Mouse (Mus musculus): ENCODE measurements around the gene Thtpa. TPM values are rescaled to one million over a fixed set of nuclear protein-coding genes. Genes with fewer than 3 reads are reported as not detected.
A peak's percentile ranks its signal among the peaks of the same experiment; 100 is the strongest.

Thtpa gene
- polyA plus RNA-seq, 1 experiment from 2014 or later = 30.4 TPM

GRCm38 (mm10) chr14:55118852-55119251 is 24.3 kb downstream of the Thtpa start:
- DNase-seq (ENCODE audit: low spot score) (no peak), ATAC-seq (ENCODE audit: low FRiP score) (no peak)
- peaks cover under 1% of the 10 kb centered on the region; the same call in 1 of the 2 replicates for H3K36me3 ChIP-seq (replicated peaks; ENCODE audit: control insufficient read depth, insufficient read depth)
- H3K4me1 ChIP-seq (replicated peaks; ENCODE audit: control insufficient read depth, insufficient read depth, low read length) = peaks cover 33% of the 10 kb centered on the region
- 78% methylated on average over 4 of the region's 4 CpGs for WGBS
- no peak overlapping the region for H3K27ac ChIP-seq
- no peak overlapping the region for H3K4me2 ChIP-seq (replicated peaks)
- H3K4me3 ChIP-seq (replicated peaks; ENCODE audit: low read length) = no peak overlapping the region
- no peaks in the 10 kb centered on the region for H3K9me3 ChIP-seq (ENCODE audit: control insufficient read depth, low read length)
- H3K9ac ChIP-seq = no peak overlapping the region
- H3K27me3 ChIP-seq (ENCODE audit: control insufficient read depth, insufficient read depth, low read length) = 0 out of 2 replicates have a peak, but pooled peaks cover 3% of the 10 kb centered on the region

GRCm38 (mm10) chr14:55119421-55120134 is 25.0 kb downstream of the Thtpa start:
- H3K27me3 ChIP-seq (ENCODE audit: control insufficient read depth, insufficient read depth, low read length) = no peaks in the 10 kb centered on the region
- DNase-seq (ENCODE audit: low spot score) (no peak), ATAC-seq (ENCODE audit: low FRiP score) (no peak)
- H3K9me3 ChIP-seq (ENCODE audit: control insufficient read depth, low read length) = no peaks in the 10 kb centered on the region
- peaks cover 26% of the 10 kb centered on the region for H3K4me1 ChIP-seq (replicated peaks; ENCODE audit: control insufficient read depth, insufficient read depth, low read length)
- no peak overlapping the region for H3K4me3 ChIP-seq (replicated peaks; ENCODE audit: low read length)
- no peaks in the 10 kb centered on the region for H3K36me3 ChIP-seq (replicated peaks; ENCODE audit: control insufficient read depth, insufficient read depth)
- H3K27ac ChIP-seq = no peak overlapping the region
- H3K4me2 ChIP-seq (replicated peaks) = no peak overlapping the region
- no peak overlapping the region for H3K9ac ChIP-seq
- 69% methylated on average over 4 of the region's 4 CpGs for WGBS

GRCm38 (mm10) chr14:55121947-55122346 is 27.4 kb downstream of the Thtpa start:
- Histone ChIP-seq H3K9me3 (ENCODE audit: control insufficient read depth, low read length) (no peaks in the 10 kb centered on the region), H3K36me3 (replicated peaks; ENCODE audit: control insufficient read depth, insufficient read depth) (no peaks in the 10 kb centered on the region), H3K4me1 (replicated peaks; ENCODE audit: control insufficient read depth, insufficient read depth, low read length) (peaks cover 21% of the 10 kb centered on the region), H3K4me2 (replicated peaks) (peak overlapping the region; percentile 39), H3K9ac (peak overlapping the region; percentile 50), H3K27ac (peak overlapping the region; percentile 85), H3K27me3 (ENCODE audit: control insufficient read depth, insufficient read depth, low read length) (no peaks in the 10 kb centered on the region), H3K4me3 (replicated peaks; ENCODE audit: low read length) (no peak overlapping the region)
- WGBS = 10% methylated on average over 5 of the region's 5 CpGs
- ATAC-seq (ENCODE audit: low FRiP score) (peak; percentile 85), DNase-seq (ENCODE audit: low spot score) (peak; percentile 82)

GRCm38 (mm10) chr14:55122359-55122758 is 27.8 kb downstream of the Thtpa start:
- H3K4me1 ChIP-seq (replicated peaks; ENCODE audit: control insufficient read depth, insufficient read depth, low read length) = peaks cover 17% of the 10 kb centered on the region
- no peaks in the 10 kb centered on the region for H3K9me3 ChIP-seq (ENCODE audit: control insufficient read depth, low read length)
- H3K27ac ChIP-seq = peak overlapping the region; percentile 85
- H3K9ac ChIP-seq = peak overlapping the region; percentile 50
- peak overlapping the region; percentile 39 for H3K4me2 ChIP-seq (replicated peaks)
- ATAC-seq (ENCODE audit: low FRiP score) (peak; percentile 12; the same call in 1 of the 2 replicates), DNase-seq (ENCODE audit: low spot score) (peak; percentile 40)
- no peaks in the 10 kb centered on the region for H3K36me3 ChIP-seq (replicated peaks; ENCODE audit: control insufficient read depth, insufficient read depth)
- no peak overlapping the region for H3K4me3 ChIP-seq (replicated peaks; ENCODE audit: low read length)
- WGBS = 20% methylated on average over 8 of the region's 8 CpGs
- H3K27me3 ChIP-seq (ENCODE audit: control insufficient read depth, insufficient read depth, low read length) = no peaks in the 10 kb centered on the region

DNA sequence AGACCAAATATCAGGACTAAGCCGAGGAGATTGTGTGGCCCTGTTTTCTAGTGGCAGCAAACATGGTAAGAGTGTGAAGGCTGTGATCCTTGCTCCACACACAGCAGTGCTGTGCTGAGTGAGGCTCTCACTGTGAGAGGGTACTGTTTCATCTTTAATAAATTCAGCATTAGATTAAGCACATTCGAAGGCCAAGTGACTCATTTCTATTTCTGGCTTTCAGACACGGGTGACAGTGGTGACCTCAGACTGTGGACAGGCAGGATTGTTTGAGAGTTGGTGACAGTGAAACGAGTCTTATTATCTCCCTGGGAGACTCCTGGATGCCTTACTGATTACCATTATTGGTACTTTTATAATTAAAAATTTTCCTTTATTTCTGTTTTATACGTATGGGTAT is 31.1 kb downstream of the Thtpa start:
- peaks cover 15% of the 10 kb centered on the region for H3K4me1 ChIP-seq (replicated peaks; ENCODE audit: control insufficient read depth, insufficient read depth, low read length)
- no peak overlapping the region for H3K4me3 ChIP-seq (replicated peaks; ENCODE audit: low read length)
- DNase-seq (ENCODE audit: low spot score) (no peak), ATAC-seq (ENCODE audit: low FRiP score) (no peak)
- no peaks in the 10 kb centered on the region for H3K36me3 ChIP-seq (replicated peaks; ENCODE audit: control insufficient read depth, insufficient read depth)
- H3K9me3 ChIP-seq (ENCODE audit: control insufficient read depth, low read length) = no peaks in the 10 kb centered on the region
- 83% methylated on average over 5 of the region's 5 CpGs for WGBS
- H3K27ac ChIP-seq = no peak overlapping the region
- no peak overlapping the region for H3K4me2 ChIP-seq (replicated peaks)
- H3K9ac ChIP-seq = no peak overlapping the region
- no peaks in the 10 kb centered on the region for H3K27me3 ChIP-seq (ENCODE audit: control insufficient read depth, insufficient read depth, low read length)

- no peak overlapping the region for H3K27ac ChIP-seq
- 65% methylated on average over 7 of the region's 7 CpGs for WGBS
- H3K4me1 ChIP-seq (replicated peaks; ENCODE audit: control insufficient read depth, insufficient read depth, low read length) = peaks cover 15% of the 10 kb centered on the region
- ATAC-seq (ENCODE audit: low FRiP score) = no peak
- H3K9ac ChIP-seq = no peak overlapping the region
- H3K4me2 ChIP-seq (replicated peaks) = no peak overlapping the region
- H3K9me3 ChIP-seq (ENCODE audit: control insufficient read depth, low read length) = no peaks in the 10 kb centered on the region
- no peaks in the 10 kb centered on the region for H3K36me3 ChIP-seq (replicated peaks; ENCODE audit: control insufficient read depth, insufficient read depth)
- no peak for DNase-seq (ENCODE audit: low spot score)
- no peak overlapping the region for H3K4me3 ChIP-seq (replicated peaks; ENCODE audit: low read length)
- H3K27me3 ChIP-seq (ENCODE audit: control insufficient read depth, insufficient read depth, low read length) = no peaks in the 10 kb centered on the region
Observed at GRCm38 (mm10) chr14:55126521-55126920, 31.9 kb downstream of the Thtpa start.

GRCm38 (mm10) chr14:55135676-55136075 is 41.1 kb downstream of the Thtpa start:
- H3K4me2 ChIP-seq (replicated peaks) = no peak overlapping the region
- no peaks in the 10 kb centered on the region for H3K4me1 ChIP-seq (replicated peaks; ENCODE audit: control insufficient read depth, insufficient read depth, low read length)
- H3K27ac ChIP-seq = no peak overlapping the region
- no peaks in the 10 kb centered on the region for H3K9me3 ChIP-seq (ENCODE audit: control insufficient read depth, low read length)
- H3K4me3 ChIP-seq (replicated peaks; ENCODE audit: low read length) = no peak overlapping the region
- ATAC-seq (ENCODE audit: low FRiP score) (no peak), DNase-seq (ENCODE audit: low spot score) (no peak)
- WGBS = 85% methylated on average over 8 of the region's 8 CpGs
- H3K36me3 ChIP-seq (replicated peaks; ENCODE audit: control insufficient read depth, insufficient read depth) = no peaks in the 10 kb centered on the region
- no peaks in the 10 kb centered on the region for H3K27me3 ChIP-seq (ENCODE audit: control insufficient read depth, insufficient read depth, low read length)
- H3K9ac ChIP-seq = no peak overlapping the region

DNA sequence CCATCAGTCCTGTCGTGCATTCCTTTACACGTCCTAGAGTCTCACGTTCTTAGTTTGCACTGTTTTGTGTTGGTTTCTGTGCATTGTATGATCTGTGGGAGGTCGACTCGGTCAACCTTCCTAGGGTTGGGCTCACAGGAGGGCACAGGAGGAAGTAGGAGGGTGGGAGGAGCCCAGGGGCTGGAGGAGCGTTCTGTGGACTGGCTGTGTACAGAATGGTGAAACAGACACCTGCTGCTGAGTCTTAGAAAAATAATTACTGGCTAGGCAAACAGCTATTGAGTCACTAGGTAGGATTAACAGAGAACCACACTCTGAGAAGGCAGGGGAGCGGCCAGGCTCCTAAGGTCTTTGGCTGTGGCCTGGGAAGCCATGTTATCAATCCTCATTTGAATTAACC is 44.7 kb downstream of the Thtpa start:
- Histone ChIP-seq H3K9ac (no peak overlapping the region), H3K4me1 (replicated peaks; ENCODE audit: control insufficient read depth, insufficient read depth, low read length) (no peaks in the 10 kb centered on the region), H3K9me3 (ENCODE audit: control insufficient read depth, low read length) (no peaks in the 10 kb centered on the region), H3K27me3 (ENCODE audit: control insufficient read depth, insufficient read depth, low read length) (no peaks in the 10 kb centered on the region), H3K4me3 (replicated peaks; ENCODE audit: low read length) (no peak overlapping the region), H3K27ac (no peak overlapping the region), H3K36me3 (replicated peaks; ENCODE audit: control insufficient read depth, insufficient read depth) (no peaks in the 10 kb centered on the region), H3K4me2 (replicated peaks) (no peak overlapping the region)
- no peak for DNase-seq (ENCODE audit: low spot score)
- 41% methylated on average over 7 of the region's 7 CpGs for WGBS
- ATAC-seq (ENCODE audit: low FRiP score) = no peak

GRCm38 (mm10) chr14:55146324-55146723 is 51.7 kb downstream of the Thtpa start:
- H3K4me1 ChIP-seq (replicated peaks; ENCODE audit: control insufficient read depth, insufficient read depth, low read length) = peaks cover 9% of the 10 kb centered on the region
- no peaks in the 10 kb centered on the region for H3K9me3 ChIP-seq (ENCODE audit: control insufficient read depth, low read length)
- no peaks in the 10 kb centered on the region for H3K36me3 ChIP-seq (replicated peaks; ENCODE audit: control insufficient read depth, insufficient read depth)
- no peak overlapping the region for H3K9ac ChIP-seq
- no peak overlapping the region for H3K4me3 ChIP-seq (replicated peaks; ENCODE audit: low read length)
- DNase-seq (ENCODE audit: low spot score) = no peak
- 75% methylated on average over 1 of the region's 1 CpGs for WGBS
- H3K27me3 ChIP-seq (ENCODE audit: control insufficient read depth, insufficient read depth, low read length) = no peaks in the 10 kb centered on the region
- no peak for ATAC-seq (ENCODE audit: low FRiP score)
- no peak overlapping the region for H3K4me2 ChIP-seq (replicated peaks)
- H3K27ac ChIP-seq = no peak overlapping the region
